Mouse (Mus musculus) liver, embryonic 14.5 days (tissue): Measurements from ENCODE around the gene Fam83d.

Experiments
- CTCF ChIP-seq: IDR thresholded peaks from 2 replicates; pipeline ENCODE4 v1.5.1; 2016; ENCODE audit warnings: antibody characterized with exemption, low read depth, control low read depth
- EP300 ChIP-seq: IDR thresholded peaks from 2 replicates; pipeline ENCODE4 v1.6.1; 2016; ENCODE audit warnings: antibody characterized with exemption, low read depth

GRCm38 (mm10) chr2:158762339-158762738 is 5.6 kb upstream of the Fam83d start:
- TF ChIP-seq CTCF, result no peak
- TF ChIP-seq EP300, result no peak
